Mouse (Mus musculus): ENCODE measurements around the gene Mepce. TPM values are rescaled to one million over a fixed set of nuclear protein-coding genes. Genes with fewer than 3 reads are reported as not detected.
A peak's percentile ranks its signal among the peaks of the same experiment; 100 is the strongest.
"Not testable (repeated sequence)": the region's sequence is repeated elsewhere in the genome, so short reads cannot be mapped to it uniquely, and the experiment has no call there.

The Mepce gene
- polyA plus RNA-seq (2012; rRNA removed) = 33.9 and 39.3 TPM in 2 replicates

GRCm38 (mm10) chr5:137787151-137787928 lies at the start of gene Mepce, which contains the start of gene Zcwpw1:
TSS of gene Mepce (minus strand) at chr5:137787655.
TSS of gene Zcwpw1 (plus strand) at chr5:137787798.
- peak; percentile 93 for DNase-seq (ENCODE audit: low spot score)

GRCm38 (mm10) chr5:137837110-137837509 lies 49.7 kb upstream of the Mepce start:
- DNase-seq (ENCODE audit: low spot score) = not testable (repeated sequence)

- no peak for DNase-seq (ENCODE audit: low spot score)
These were observed 49.2 kb upstream of the Mepce start for GRCm38 (mm10) chr5:137836611-137837010.

- not testable (repeated sequence) for DNase-seq (ENCODE audit: low spot score)
These were observed 48.6 kb upstream of the Mepce start, which contains the start of gene Pilra for GRCm38 (mm10) chr5:137835966-137836520. TSS of gene Pilra (minus strand) at chr5:137836281.

GRCm38 (mm10) chr5:137833500-137833899 lies 46.0 kb upstream of the Mepce start:
- DNase-seq (ENCODE audit: low spot score) = no peak

GRCm38 (mm10) chr5:137831506-137831905 lies 44.1 kb upstream of the Mepce start:
- DNase-seq (ENCODE audit: low spot score) = no peak

- no peak for DNase-seq (ENCODE audit: low spot score)
These were observed 43.7 kb upstream of the Mepce start for GRCm38 (mm10) chr5:137831106-137831505.

GRCm38 (mm10) chr5:137830238-137830637 lies 42.8 kb upstream of the Mepce start:
- DNase-seq (ENCODE audit: low spot score) = no peak

- no peak for DNase-seq (ENCODE audit: low spot score)
These were observed 41.2 kb upstream of the Mepce start for GRCm38 (mm10) chr5:137828694-137829093.

GRCm38 (mm10) chr5:137826421-137826820 lies 39.0 kb upstream of the Mepce start:
- no peak for DNase-seq (ENCODE audit: low spot score)

GRCm38 (mm10) chr5:137825971-137826370 lies 38.5 kb upstream of the Mepce start:
- no peak for DNase-seq (ENCODE audit: low spot score)

- no peak for DNase-seq (ENCODE audit: low spot score)
These were observed 37.6 kb upstream of the Mepce start for GRCm38 (mm10) chr5:137825030-137825429.

GRCm38 (mm10) chr5:137823455-137824045 lies 36.1 kb upstream of the Mepce start:
- DNase-seq (ENCODE audit: low spot score) = no peak

GRCm38 (mm10) chr5:137822602-137823001 lies 35.1 kb upstream of the Mepce start:
- no peak for DNase-seq (ENCODE audit: low spot score)

- DNase-seq (ENCODE audit: low spot score) = no peak
These were observed 34.7 kb upstream of the Mepce start for GRCm38 (mm10) chr5:137822126-137822525.

GRCm38 (mm10) chr5:137817466-137818222 lies 30.2 kb upstream of the Mepce start:
- no peak for DNase-seq (ENCODE audit: low spot score)

GRCm38 (mm10) chr5:137808316-137808715 lies 20.9 kb upstream of the Mepce start:
- no peak for DNase-seq (ENCODE audit: low spot score)

- no peak for DNase-seq (ENCODE audit: low spot score)
These were observed 18.7 kb upstream of the Mepce start for GRCm38 (mm10) chr5:137806158-137806557.

GRCm38 (mm10) chr5:137800917-137801316 lies 13.5 kb upstream of the Mepce start:
- no peak for DNase-seq (ENCODE audit: low spot score)

- DNase-seq (ENCODE audit: low spot score) = no peak
These were observed 9.2 kb upstream of the Mepce start for GRCm38 (mm10) chr5:137796606-137797005.

GRCm38 (mm10) chr5:137791553-137791952 lies 4.1 kb upstream of the Mepce start:
- no peak for DNase-seq (ENCODE audit: low spot score)

- no peak for DNase-seq (ENCODE audit: low spot score)
These were observed 1.6 kb upstream of the Mepce start for GRCm38 (mm10) chr5:137788946-137789531.
